8 mouse cellular contexts compared by ENCODE assay signal in genomic region chr19:7069781-7070763, GRCm38 (mm10). TPM values are rescaled to one million over a fixed set of nuclear protein-coding genes. Genes with fewer than 3 reads are reported as not detected.
DNase-seq lines count a peak whose midpoint lies in the region; ATAC-seq and TF ChIP-seq lines count a peak whose summit lies in the region.

No protein-coding gene starts in this region.

- H3K27me3 ChIP-seq in kidney, postnatal 0 days (ENCODE audit: insufficient read depth, low read length): no peaks in the 10 kb centered on the region
- peaks cover 52% of the 10 kb centered on the region for H3K27me3 ChIP-seq in limb, embryonic 13.5 days
- H3K27me3 ChIP-seq in neural tube, embryonic 14.5 days (ENCODE audit: control insufficient read depth, insufficient read depth, low read length): no peaks in the 10 kb centered on the region

- peaks cover 30% of the 10 kb centered on the region for H3K4me1 ChIP-seq in kidney, postnatal 0 days (replicated peaks; ENCODE audit: insufficient read depth, low read length)
- H3K4me1 ChIP-seq in limb, embryonic 13.5 days: peaks cover 68% of the 10 kb centered on the region
- peaks cover 56% of the 10 kb centered on the region for H3K4me1 ChIP-seq in neural tube, embryonic 14.5 days (ENCODE audit: control insufficient read depth, insufficient read depth, low read length)

- H3K4me2 ChIP-seq in kidney, postnatal 0 days (ENCODE audit: low read length): peak overlapping the region; percentile 42; the same call in 1 of the 2 replicates
- H3K4me2 ChIP-seq in limb, embryonic 13.5 days (replicated peaks): peak overlapping the region; percentile 58
- peak overlapping the region; percentile 4; the same call in 1 of the 2 replicates for H3K4me2 ChIP-seq in neural tube, embryonic 14.5 days (ENCODE audit: low read depth, low read length)

- no peak overlapping the region for H3K4me3 ChIP-seq in kidney, postnatal 0 days (replicated peaks; ENCODE audit: low read depth, low read length)
- H3K4me3 ChIP-seq in limb, embryonic 13.5 days: peak overlapping the region; percentile 8; the same call in 1 of the 2 replicates
- no peak overlapping the region for H3K4me3 ChIP-seq in neural tube, embryonic 14.5 days (ENCODE audit: low read depth, low read length)

- no peaks in the 10 kb centered on the region for H3K36me3 ChIP-seq in kidney, postnatal 0 days (ENCODE audit: insufficient read depth, low read length)
- no peaks in the 10 kb centered on the region for H3K36me3 ChIP-seq in limb, embryonic 13.5 days
- H3K36me3 ChIP-seq in neural tube, embryonic 14.5 days (ENCODE audit: control insufficient read depth, insufficient read depth, low read length): no peaks in the 10 kb centered on the region

- 0 out of 2 replicates have a peak overlapping the region, but pooled peaks have one; percentile 25 for H3K27ac ChIP-seq in kidney, postnatal 0 days
- H3K27ac ChIP-seq in limb, embryonic 13.5 days: no peak overlapping the region
- H3K27ac ChIP-seq in neural tube, embryonic 14.5 days (ENCODE audit: low read depth, low read length): no peak overlapping the region

- TF ChIP-seq CTCF in kidney, postnatal 0 days (IDR thresholded peaks at IDR 0.05; ENCODE audit: low read depth): no peak

- 13% methylated on average over 34 of the region's 35 CpGs for WGBS in kidney, postnatal 0 days
- 5% methylated on average over 35 of the region's 35 CpGs for WGBS in limb, embryonic 13.5 days
- WGBS in neural tube, embryonic 14.5 days: 2% methylated on average over 33 of the region's 35 CpGs

- H3K9ac ChIP-seq in kidney, postnatal 0 days (ENCODE audit: low read depth, low read length): peak overlapping the region; percentile 36; the same call in 1 of the 2 replicates
- peak overlapping the region; percentile 51 for H3K9ac ChIP-seq in limb, embryonic 13.5 days
- no peak overlapping the region; the same call in 1 of the 2 replicates for H3K9ac ChIP-seq in neural tube, embryonic 14.5 days (replicated peaks; ENCODE audit: low read depth, low read length)

- no peaks in the 10 kb centered on the region for H3K9me3 ChIP-seq in kidney, postnatal 0 days (replicated peaks; ENCODE audit: low read length)
- H3K9me3 ChIP-seq in limb, embryonic 13.5 days: no peaks in the 10 kb centered on the region
- H3K9me3 ChIP-seq in neural tube, embryonic 14.5 days (ENCODE audit: control insufficient read depth, low read length): no peaks in the 10 kb centered on the region

- peak; percentile 84 for DNase-seq in kidney, postnatal 0 days (ENCODE audit: low spot score)
- DNase-seq in kidney, postnatal 25 days: no peak
- DNase-seq in gastrocnemius, postnatal 10 days: peak; percentile 57
- DNase-seq in left cerebral cortex, adult 11 months (ENCODE audit: low spot score): no peak
- no peak for DNase-seq in right cerebral cortex, postnatal 4 days

- ATAC-seq in kidney, postnatal 0 days (replicated peaks; ENCODE audit: low FRiP score, low read depth): no peak; the same call in 1 of the 2 replicates
- ATAC-seq in limb, embryonic 13.5 days (ENCODE audit: low FRiP score, low read depth): 0 out of 2 replicates have a peak, but pooled peaks have one; percentile 45
- ATAC-seq in neural tube, embryonic 14.5 days (ENCODE audit: low read depth): no peak
- no peak for ATAC-seq in megakaryocyte-erythroid progenitor cell, adult 5-6 weeks (replicated peaks; ENCODE audit: low FRiP score, low TSS enrichment, poor library complexity, severe bottlenecking)

RNA-seq across cellular contexts. Expression of gene Macrod1, which starts 13.5 kb away (rescaled TPM):
- polyA plus RNA-seq in kidney, postnatal 0 days (2015; fragmentation: Nextera tagmentation; extraction: Ambion mirVana): 28.0 and 35.5 TPM in 2 replicates
- 100 to 1,000 TPM; 201 to 216 TPM for total RNA-seq in gastrocnemius, postnatal 10 days (2021)
- polyA plus RNA-seq in limb, embryonic 13.5 days (2015; fragmentation: Nextera tagmentation; extraction: Ambion mirVana): 12.3 and 13.3 TPM in 2 replicates
- polyA plus RNA-seq in neural tube, embryonic 14.5 days (2014; fragmentation: Nextera tagmentation; extraction: Ambion mirVana): 4.7 and 5.6 TPM in 2 replicates
- 19.1 and 25.9 TPM in 2 replicates for total RNA-seq in megakaryocyte-erythroid progenitor cell, adult 5-6 weeks (2014; fragmentation: Nextera tagmentation)
- 6.1 and 10.3 TPM in 2 replicates for total RNA-seq in megakaryocyte-erythroid progenitor cell, adult 5-6 weeks (2017)

RNA-seq across cellular contexts. Expression of gene Stip1, which starts 30.3 kb away (rescaled TPM):
- 131 and 149 TPM in 2 replicates for polyA plus RNA-seq in kidney, postnatal 0 days (2015; fragmentation: Nextera tagmentation; extraction: Ambion mirVana)
- total RNA-seq in gastrocnemius, postnatal 10 days (2021): 100 to 1,000 TPM in 1 of 2 experiments, 10 to 100 TPM in 1; 98.2 to 100 TPM
- polyA plus RNA-seq in limb, embryonic 13.5 days (2015; fragmentation: Nextera tagmentation; extraction: Ambion mirVana): 241 and 278 TPM in 2 replicates
- 207 and 215 TPM in 2 replicates for polyA plus RNA-seq in neural tube, embryonic 14.5 days (2014; fragmentation: Nextera tagmentation; extraction: Ambion mirVana)
- total RNA-seq in megakaryocyte-erythroid progenitor cell, adult 5-6 weeks (2014; fragmentation: Nextera tagmentation): 183 and 212 TPM in 2 replicates
- 309 and 310 TPM in 2 replicates for total RNA-seq in megakaryocyte-erythroid progenitor cell, adult 5-6 weeks (2017)

RNA-seq across cellular contexts. Expression of gene Flrt1, which starts 35.5 kb away (rescaled TPM):
- polyA plus RNA-seq in kidney, postnatal 0 days (2015; fragmentation: Nextera tagmentation; extraction: Ambion mirVana): 4.8 and 5.1 TPM in 2 replicates
- under 1 TPM; 0.61 to 0.99 TPM for total RNA-seq in gastrocnemius, postnatal 10 days (2021)
- polyA plus RNA-seq in limb, embryonic 13.5 days (2015; fragmentation: Nextera tagmentation; extraction: Ambion mirVana): 7.7 and 8.1 TPM in 2 replicates
- 11.0 and 13.3 TPM in 2 replicates for polyA plus RNA-seq in neural tube, embryonic 14.5 days (2014; fragmentation: Nextera tagmentation; extraction: Ambion mirVana)
- total RNA-seq in megakaryocyte-erythroid progenitor cell, adult 5-6 weeks (2014; fragmentation: Nextera tagmentation): not detected in 2 replicates
- total RNA-seq in megakaryocyte-erythroid progenitor cell, adult 5-6 weeks (2017): not detected in 2 replicates

RNA-seq across cellular contexts. Expression of gene Fermt3, which starts 50.8 kb away (rescaled TPM):
- 3.5 and 4.3 TPM in 2 replicates for polyA plus RNA-seq in kidney, postnatal 0 days (2015; fragmentation: Nextera tagmentation; extraction: Ambion mirVana)
- 1 to 10 TPM; 1.7 to 4.9 TPM for total RNA-seq in gastrocnemius, postnatal 10 days (2021)
- polyA plus RNA-seq in limb, embryonic 13.5 days (2015; fragmentation: Nextera tagmentation; extraction: Ambion mirVana): 7.6 and 8.4 TPM in 2 replicates
- polyA plus RNA-seq in neural tube, embryonic 14.5 days (2014; fragmentation: Nextera tagmentation; extraction: Ambion mirVana): 1.9 and 4.9 TPM in 2 replicates
- 151 and 153 TPM in 2 replicates for total RNA-seq in megakaryocyte-erythroid progenitor cell, adult 5-6 weeks (2014; fragmentation: Nextera tagmentation)
- 220 and 247 TPM in 2 replicates for total RNA-seq in megakaryocyte-erythroid progenitor cell, adult 5-6 weeks (2017)

Comparison
In these comparisons a context has a peak if more than half of its experiments do, and no peak if none do; other contexts are left out.
1. DNase-seq: peak in kidney, postnatal 0 days (single experiment) and gastrocnemius, postnatal 10 days (single experiment); none in kidney, postnatal 25 days (0 of 2), left cerebral cortex, adult 11 months (single experiment) and right cerebral cortex, postnatal 4 days (single experiment).
2. H3K4me2 ChIP-seq: peak in every context shown above with its lines; median percentile 58 in limb, embryonic 13.5 days; 42 in kidney, postnatal 0 days; 4 in neural tube, embryonic 14.5 days.